Mouse (Mus musculus) ES-Bruce4 (cell line): ENCODE measurements around the gene Arhgap44.

Experiments used
- CTCF ChIP-seq: IDR thresholded peaks from one replicate; pipeline ENCODE4 v1.8.1; 2011; ENCODE audit warnings: low read depth, low read length
- EP300 ChIP-seq: IDR thresholded peaks from 2 replicates; pipeline ENCODE4 v1.6.1; 2011; ENCODE audit warnings: low read depth, low read length; ENCODE audit not compliant: insufficient read depth
- POLR2A ChIP-seq: IDR thresholded peaks from one replicate; pipeline ENCODE4 v1.8.1; 2011; ENCODE audit warnings: low read length; ENCODE audit not compliant: insufficient read depth

DNA sequence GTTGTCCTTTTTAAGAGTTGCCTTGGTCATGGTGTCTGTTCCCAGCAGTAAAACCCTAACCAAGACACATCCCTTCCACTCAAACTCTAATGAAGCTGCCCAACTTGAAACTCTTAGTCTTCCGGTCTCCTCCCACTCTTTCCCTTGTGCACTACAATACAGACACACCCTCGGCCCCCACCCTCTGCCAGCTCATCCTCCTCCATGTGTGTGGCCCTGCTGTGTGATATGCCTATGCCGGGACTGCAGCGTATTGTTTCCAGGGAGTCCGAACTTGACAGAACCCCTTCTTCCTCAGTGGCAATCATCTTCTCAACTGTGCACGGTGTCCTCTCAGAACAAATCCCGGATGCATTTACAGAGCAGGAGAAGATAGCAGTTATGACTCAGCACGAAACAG is 62.7 kb downstream of the Arhgap44 start:
- TF ChIP-seq CTCF, result no peak
- TF ChIP-seq POLR2A, result no peak
- TF ChIP-seq EP300, result no peak
